Mouse (Mus musculus): ENCODE data around the gene Sympk.
A peak's percentile ranks its signal among the peaks of the same experiment; 100 is the strongest.

GRCm38 (mm10) chr7:19088813-19089212, 64.6 kb downstream of the Sympk start:
- TF ChIP-seq POLR2A (IDR thresholded peaks at IDR 0.05; ENCODE audit: extremely low read depth, insufficient read depth, low read length) = no peak
- TF ChIP-seq CTCF (IDR thresholded peaks at IDR 0.05; ENCODE audit: extremely low read depth, insufficient read depth, low read length) = peak; percentile 54
